20 mouse cellular contexts compared by ENCODE assay signal in the genomic region with DNA sequence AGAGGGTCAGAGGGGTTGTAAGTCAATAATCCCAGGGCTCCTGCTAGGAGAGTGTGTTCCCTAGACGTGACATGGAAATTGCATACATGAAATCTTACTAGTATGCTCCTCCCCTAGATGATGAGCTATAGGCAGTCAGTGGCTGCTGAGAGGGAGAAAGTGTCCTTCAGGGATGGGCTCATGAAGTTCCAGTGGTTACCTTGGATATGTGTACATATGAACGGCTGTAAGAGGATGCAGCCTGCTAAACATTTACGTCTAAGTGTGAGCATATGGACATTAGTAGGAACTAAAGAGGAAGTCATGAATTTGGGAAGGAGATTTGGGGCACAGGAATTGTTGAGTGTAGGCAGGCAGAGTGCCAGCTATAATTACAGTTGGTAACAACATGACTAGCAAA. TPM values are rescaled to one million over a fixed set of nuclear protein-coding genes. Genes with fewer than 3 reads are reported as not detected.
A peak's percentile ranks its signal among the peaks of the same experiment; 100 is the strongest.
DNase-seq lines count a peak whose midpoint lies in the region; ATAC-seq and TF ChIP-seq lines count a peak whose summit lies in the region.
"Had no signal": no experiment of that assay in that cellular context is flagged by ENCODE, and none has a peak within 500 bp of the region (broad histone marks: within the 10 kb centered on the region; RNA-seq: fewer than 3 reads in every experiment).

No protein-coding gene starts in this region.

- DNase-seq in heart, postnatal 4 days = no peak
- DNase-seq in MEL (ENCODE audit: low read depth, low spot score) = peak; percentile 41
- peak; percentile 14 for DNase-seq in forebrain, postnatal 0 days
- no peak for DNase-seq in adrenal gland, adult (ENCODE audit: inconsistent age in 2 of 2, low spot score in 1 of 2)
- DNase-seq: adrenal gland, postnatal 25 days; B cell, adult 2 months; cerebellum, postnatal 25 days; liver; liver, postnatal 0 days; retina, postnatal 1 day; thymus, postnatal 4 days had no signal

- 77% methylated on average over 3 of the region's 3 CpGs for WGBS in forebrain, embryonic 12.5 days
- WGBS in forebrain, embryonic 16.5 days = 38% methylated on average over 3 of the region's 3 CpGs
- WGBS in heart, embryonic 15.5 days = 30% methylated on average over 3 of the region's 3 CpGs
- WGBS in forebrain, postnatal 0 days = 45% methylated on average over 3 of the region's 3 CpGs

- no peaks in the 10 kb centered on the region for H3K9me3 ChIP-seq in forebrain, embryonic 12.5 days
- H3K9me3 ChIP-seq in forebrain, embryonic 16.5 days (ENCODE audit: control insufficient read depth, low read length) = no peaks in the 10 kb centered on the region
- H3K9me3 ChIP-seq in heart, embryonic 15.5 days (replicated peaks) = no peaks in the 10 kb centered on the region
- no peaks in the 10 kb centered on the region for H3K9me3 ChIP-seq in MEL (replicated peaks; ENCODE audit: insufficient read depth, low read length)
- no peaks in the 10 kb centered on the region for H3K9me3 ChIP-seq in forebrain, postnatal 0 days (ENCODE audit: low read length)
- H3K9me3 ChIP-seq: hindbrain, embryonic 13.5 days; intestine, embryonic 15.5 days; kidney, embryonic 15.5 days; midbrain, embryonic 12.5 days had no signal

- peaks cover 22% of the 10 kb centered on the region for H3K79me2 ChIP-seq in MEL (ENCODE audit: control insufficient read depth, insufficient read depth, low read length, poor library complexity)

- no peaks in the 10 kb centered on the region for H3K36me3 ChIP-seq in forebrain, embryonic 12.5 days (replicated peaks)
- no peaks in the 10 kb centered on the region for H3K36me3 ChIP-seq in forebrain, embryonic 16.5 days (ENCODE audit: control insufficient read depth, insufficient read depth)
- 0 out of 2 replicates have a peak, but pooled peaks cover 3% of the 10 kb centered on the region for H3K36me3 ChIP-seq in heart, embryonic 15.5 days
- H3K36me3 ChIP-seq in MEL (ENCODE audit: control insufficient read depth in 1 of 2, insufficient read depth in 2 of 2, low read length in 2 of 2) = peaks cover 1 to 12% of the 10 kb centered on the region in 2 experiments; a peak in 3 of 4 replicates
- no peaks in the 10 kb centered on the region for H3K36me3 ChIP-seq in forebrain, postnatal 0 days (ENCODE audit: insufficient read depth)
- H3K36me3 ChIP-seq: hindbrain, embryonic 13.5 days; intestine, embryonic 15.5 days; kidney, embryonic 15.5 days; midbrain, embryonic 12.5 days had no signal

- no peak for TF ChIP-seq CTCF in MEL (IDR thresholded peaks at IDR 0.05 in 2 of 3, conservative IDR thresholded peaks at IDR 0.05 in 1 of 3; ENCODE audit: control insufficient read depth in 1 of 3, insufficient read depth in 1 of 3, low read depth in 2 of 3, low read length in 3 of 3, poor library complexity in 1 of 3, severe bottlenecking in 1 of 3)
- no peak for TF ChIP-seq CTCF in forebrain, postnatal 0 days (IDR thresholded peaks at IDR 0.05; ENCODE audit: low read depth)

- no peak overlapping the region for H3K27ac ChIP-seq in forebrain, embryonic 12.5 days
- H3K27ac ChIP-seq in forebrain, embryonic 16.5 days (ENCODE audit: low read length) = no peak overlapping the region
- peak overlapping the region; percentile 45; the same call in 1 of the 2 replicates for H3K27ac ChIP-seq in heart, embryonic 15.5 days
- H3K27ac ChIP-seq in MEL (ENCODE audit: control insufficient read depth, low read depth, low read length) = no peak overlapping the region
- H3K27ac ChIP-seq in forebrain, postnatal 0 days (ENCODE audit: low read depth, low read length) = no peak overlapping the region
- H3K27ac ChIP-seq: hindbrain, embryonic 13.5 days; intestine, embryonic 15.5 days; kidney, embryonic 15.5 days; midbrain, embryonic 12.5 days had no signal

- H3K4me1 ChIP-seq in forebrain, embryonic 12.5 days = peaks cover 7% of the 10 kb centered on the region; the same call in 1 of the 2 replicates
- H3K4me1 ChIP-seq in forebrain, embryonic 16.5 days (replicated peaks; ENCODE audit: control insufficient read depth, insufficient read depth, low read length) = peaks cover 8% of the 10 kb centered on the region
- H3K4me1 ChIP-seq in heart, embryonic 15.5 days (replicated peaks) = peaks cover 21% of the 10 kb centered on the region
- peaks cover under 1 to 4% of the 10 kb centered on the region in 2 experiments; a peak in 3 of 4 replicates for H3K4me1 ChIP-seq in MEL (ENCODE audit: control insufficient read depth in 1 of 2, insufficient read depth in 2 of 2, low read length in 2 of 2)
- peaks cover 7% of the 10 kb centered on the region; the same call in 1 of the 2 replicates for H3K4me1 ChIP-seq in forebrain, postnatal 0 days (ENCODE audit: insufficient read depth)

- ATAC-seq in forebrain, embryonic 12.5 days (ENCODE audit: low FRiP score) = peak; percentile 30; the same call in 1 of the 2 replicates
- ATAC-seq in forebrain, embryonic 16.5 days = no peak
- no peak for ATAC-seq in heart, embryonic 15.5 days (replicated peaks; ENCODE audit: insufficient number of reproducible peaks, insufficient read depth, low FRiP score, low read depth)
- no peak for ATAC-seq in forebrain, postnatal 0 days
- ATAC-seq: activated CD4-positive, CD25-positive, alpha-beta regulatory T cell, adult 4 months; intestine, embryonic 15.5 days; liver, postnatal 0 days; Patski had no signal

- H3K4me2 ChIP-seq in forebrain, embryonic 12.5 days = no peak overlapping the region
- H3K4me2 ChIP-seq in forebrain, embryonic 16.5 days (ENCODE audit: low read length) = no peak overlapping the region
- 0 out of 2 replicates have a peak overlapping the region, but pooled peaks have one; percentile 15 for H3K4me2 ChIP-seq in heart, embryonic 15.5 days
- no peak overlapping the region for H3K4me2 ChIP-seq in forebrain, postnatal 0 days (ENCODE audit: low read depth)
- H3K4me2 ChIP-seq: hindbrain, embryonic 13.5 days; intestine, embryonic 15.5 days; kidney, embryonic 15.5 days; midbrain, embryonic 12.5 days had no signal

- H3K4me3 ChIP-seq in forebrain, embryonic 12.5 days (replicated peaks) = no peak overlapping the region
- H3K4me3 ChIP-seq in forebrain, embryonic 16.5 days (replicated peaks; ENCODE audit: low read length) = no peak overlapping the region
- no peak overlapping the region for H3K4me3 ChIP-seq in heart, embryonic 15.5 days
- no peak overlapping the region for H3K4me3 ChIP-seq in MEL (ENCODE audit: control insufficient read depth in 1 of 2, insufficient read depth in 1 of 2, low read depth in 2 of 2, low read length in 2 of 2)
- no peak overlapping the region for H3K4me3 ChIP-seq in forebrain, postnatal 0 days (ENCODE audit: low read depth, low read length)
- H3K4me3 ChIP-seq: hindbrain, embryonic 13.5 days; intestine, embryonic 15.5 days; kidney, embryonic 15.5 days; midbrain, embryonic 12.5 days had no signal

- no peaks in the 10 kb centered on the region for H3K27me3 ChIP-seq in forebrain, embryonic 12.5 days
- no peaks in the 10 kb centered on the region for H3K27me3 ChIP-seq in forebrain, embryonic 16.5 days (replicated peaks; ENCODE audit: control insufficient read depth, insufficient read depth, low read length)
- no peaks in the 10 kb centered on the region for H3K27me3 ChIP-seq in heart, embryonic 15.5 days
- H3K27me3 ChIP-seq in MEL (ENCODE audit: control insufficient read depth in 1 of 2, insufficient read depth in 2 of 2, low read length in 2 of 2) = no peaks in the 10 kb centered on the region
- no peaks in the 10 kb centered on the region for H3K27me3 ChIP-seq in forebrain, postnatal 0 days (ENCODE audit: insufficient read depth, low read length)
- H3K27me3 ChIP-seq: hindbrain, embryonic 13.5 days; intestine, embryonic 15.5 days; kidney, embryonic 15.5 days; midbrain, embryonic 12.5 days; Patski had no signal

- no peak overlapping the region for H3K9ac ChIP-seq in forebrain, embryonic 12.5 days
- H3K9ac ChIP-seq in forebrain, embryonic 16.5 days (replicated peaks; ENCODE audit: low read depth, low read length) = no peak overlapping the region
- H3K9ac ChIP-seq in heart, embryonic 15.5 days = no peak overlapping the region
- no peak overlapping the region for H3K9ac ChIP-seq in MEL (ENCODE audit: control insufficient read depth, low read depth, low read length, poor library complexity, severe bottlenecking)
- no peak overlapping the region for H3K9ac ChIP-seq in forebrain, postnatal 0 days
- H3K9ac ChIP-seq: hindbrain, embryonic 13.5 days; intestine, embryonic 15.5 days; kidney, embryonic 15.5 days; liver, postnatal 0 days; midbrain, embryonic 12.5 days had no signal

- TF ChIP-seq POLR2A in MEL (IDR thresholded peaks at IDR 0.05; ENCODE audit: control insufficient read depth in 1 of 2, insufficient read depth in 1 of 2, low read depth in 1 of 2, low read length in 2 of 2, poor library complexity in 1 of 2) = no peak

- TF ChIP-seq EP300 in MEL (IDR thresholded peaks at IDR 0.05; ENCODE audit: low read depth in 1 of 2, low read length in 2 of 2) = no peak

- no peak for TF ChIP-seq RAD21 in MEL (IDR thresholded peaks at IDR 0.05; ENCODE audit: low read depth, low read length)

TF ChIP-seq in MEL, 35 proteins besides CTCF, POLR2A, EP300 and RAD21:
- TF ChIP-seq POLR2AphosphoS5 (IDR thresholded peaks at IDR 0.05; ENCODE audit: borderline replicate concordance, low read depth, low read length) (no peak), ZMIZ1 (IDR thresholded peaks at IDR 0.05; ENCODE audit: low read depth, low read length) (no peak), ETS1 (IDR thresholded peaks at IDR 0.05; ENCODE audit: low read depth, low read length) (no peak), GABPA (IDR thresholded peaks at IDR 0.05; ENCODE audit: low read depth, low read length) (no peak), TBP (IDR thresholded peaks at IDR 0.05; ENCODE audit: low read depth, low read length) (no peak), MAX (IDR thresholded peaks at IDR 0.05; ENCODE audit: low read length) (no peak), TAL1 (IDR thresholded peaks at IDR 0.05; ENCODE audit: low read length) (no peak), UBTF (IDR thresholded peaks at IDR 0.05; ENCODE audit: borderline replicate concordance, insufficient read depth, low read depth, low read length) (no peak), ZNF384 (IDR thresholded peaks at IDR 0.05; ENCODE audit: low read depth, low read length) (no peak), USF1 (IDR thresholded peaks at IDR 0.05; ENCODE audit: low read depth, low read length) (no peak), CHD2 (IDR thresholded peaks at IDR 0.05; ENCODE audit: low read length) (no peak)

RNA-seq across cellular contexts. Expression of a gene that starts 38.0 kb away (rescaled TPM):
- 243 and 249 TPM in 2 replicates for polyA plus RNA-seq in forebrain, embryonic 12.5 days (2016; fragmentation: Nextera tagmentation; extraction: Ambion mirVana)
- polyA plus RNA-seq in forebrain, embryonic 16.5 days (2015; fragmentation: Nextera tagmentation; extraction: Ambion mirVana) = 250 and 261 TPM in 2 replicates
- 111 and 112 TPM in 2 replicates for polyA plus RNA-seq in heart, embryonic 15.5 days (2015; fragmentation: Nextera tagmentation; extraction: Ambion mirVana)
- 10 to 100 TPM; 91.0 to 97.6 TPM for total RNA-seq in heart, postnatal 4 days (2021)
- total RNA-seq in MEL (2012; rRNA removed) = 41.9 and 49.4 TPM in 2 replicates
- polyA plus RNA-seq in MEL (2012; ENCODE audit: insufficient read depth in 1 of 2, insufficient read length in 2 of 2, low read depth in 1 of 2, low replicate concordance in 2 of 2, missing spikeins in 1 of 2) = 100 to 1,000 TPM in 1 of 2 experiments, 10 to 100 TPM in 1; 99.4 to 160 TPM
- 226 and 237 TPM in 2 replicates for total RNA-seq in forebrain, postnatal 0 days (2014; rRNA removed)
- polyA plus RNA-seq in forebrain, postnatal 0 days (2015; fragmentation: Nextera tagmentation; extraction: Ambion mirVana) = 248 and 251 TPM in 2 replicates

Comparison
In these comparisons a context has a peak if more than half of its experiments do, and no peak if none do; other contexts are left out.
1. DNase-seq: peak in MEL (single experiment) and forebrain, postnatal 0 days (single experiment); none in heart, postnatal 4 days (single experiment) and adrenal gland, adult (0 of 2).